Mouse (Mus musculus): Measurements from ENCODE around the gene Cntn4. TPM values are rescaled to one million over a fixed set of nuclear protein-coding genes. Genes with fewer than 3 reads are reported as not detected.

Gene Cntn4
- polyA plus RNA-seq, 1 experiment from 2014 or later, result 0.11 TPM

GRCm38 (mm10) chr6:106431466-106431865 is 754.0 kb downstream of the Cntn4 start:
- 63% methylated on average over 3 of the region's 3 CpGs for WGBS (ENCODE audit: insufficient replicate concordance)
- H3K4me2 ChIP-seq, result no peak overlapping the region
- no peaks in the 10 kb centered on the region for H3K4me1 ChIP-seq
- no peaks in the 10 kb centered on the region for H3K36me3 ChIP-seq
- H3K27me3 ChIP-seq (replicated peaks), result no peaks in the 10 kb centered on the region
- no peak overlapping the region for H3K27ac ChIP-seq
- H3K9ac ChIP-seq, result no peak overlapping the region
- H3K9me3 ChIP-seq (replicated peaks), result no peaks in the 10 kb centered on the region
- no peak overlapping the region for H3K4me3 ChIP-seq
- ATAC-seq, result no peak

- no peaks in the 10 kb centered on the region for H3K9me3 ChIP-seq (replicated peaks)
- H3K36me3 ChIP-seq, result no peaks in the 10 kb centered on the region
- no peak overlapping the region for H3K9ac ChIP-seq
- WGBS (ENCODE audit: insufficient replicate concordance), result 42% methylated on average over 1 of the region's 1 CpGs
- ATAC-seq, result no peak
- H3K4me1 ChIP-seq, result no peaks in the 10 kb centered on the region
- no peaks in the 10 kb centered on the region for H3K27me3 ChIP-seq (replicated peaks)
- no peak overlapping the region for H3K4me2 ChIP-seq
- H3K27ac ChIP-seq, result no peak overlapping the region
- H3K4me3 ChIP-seq, result no peak overlapping the region
Observed at GRCm38 (mm10) chr6:106440786-106441185, 763.3 kb downstream of the Cntn4 start.

GRCm38 (mm10) chr6:106441246-106441645 is 763.8 kb downstream of the Cntn4 start:
- Histone ChIP-seq H3K9ac (no peak overlapping the region), H3K27ac (no peak overlapping the region), H3K4me3 (no peak overlapping the region), H3K27me3 (replicated peaks) (no peaks in the 10 kb centered on the region), H3K36me3 (no peaks in the 10 kb centered on the region), H3K9me3 (replicated peaks) (no peaks in the 10 kb centered on the region), H3K4me1 (no peaks in the 10 kb centered on the region), H3K4me2 (no peak overlapping the region)
- 56% methylated on average over 3 of the region's 3 CpGs for WGBS (ENCODE audit: insufficient replicate concordance)
- no peak for ATAC-seq

GRCm38 (mm10) chr6:106454131-106454838 is 776.8 kb downstream of the Cntn4 start:
- no peak for ATAC-seq
- no peaks in the 10 kb centered on the region for H3K27me3 ChIP-seq (replicated peaks)
- H3K9ac ChIP-seq, result no peak overlapping the region
- no peak overlapping the region for H3K4me2 ChIP-seq
- H3K27ac ChIP-seq, result no peak overlapping the region
- H3K9me3 ChIP-seq (replicated peaks), result no peaks in the 10 kb centered on the region
- 55% methylated on average over 3 of the region's 3 CpGs for WGBS (ENCODE audit: insufficient replicate concordance)
- no peak overlapping the region for H3K4me3 ChIP-seq
- H3K36me3 ChIP-seq, result no peaks in the 10 kb centered on the region
- no peaks in the 10 kb centered on the region for H3K4me1 ChIP-seq

GRCm38 (mm10) chr6:106455616-106456015 is 778.2 kb downstream of the Cntn4 start:
- Histone ChIP-seq H3K36me3 (no peaks in the 10 kb centered on the region), H3K27ac (no peak overlapping the region), H3K27me3 (replicated peaks) (no peaks in the 10 kb centered on the region), H3K4me1 (no peaks in the 10 kb centered on the region), H3K9ac (no peak overlapping the region), H3K9me3 (replicated peaks) (no peaks in the 10 kb centered on the region), H3K4me2 (no peak overlapping the region), H3K4me3 (no peak overlapping the region)
- ATAC-seq, result no peak
- WGBS (ENCODE audit: insufficient replicate concordance), result 74% methylated on average over 3 of the region's 3 CpGs

GRCm38 (mm10) chr6:106458166-106458565 is 780.7 kb downstream of the Cntn4 start:
- WGBS (ENCODE audit: insufficient replicate concordance), result 54% methylated on average over 6 of the region's 6 CpGs
- no peak for ATAC-seq

GRCm38 (mm10) chr6:106462403-106462802 is 784.9 kb downstream of the Cntn4 start:
- Histone ChIP-seq H3K9ac (no peak overlapping the region), H3K4me2 (no peak overlapping the region), H3K36me3 (no peaks in the 10 kb centered on the region), H3K4me3 (no peak overlapping the region), H3K9me3 (replicated peaks) (no peaks in the 10 kb centered on the region), H3K27ac (no peak overlapping the region), H3K4me1 (no peaks in the 10 kb centered on the region), H3K27me3 (replicated peaks) (no peaks in the 10 kb centered on the region)
- no peak for ATAC-seq
- 72% methylated on average over 6 of the region's 6 CpGs for WGBS (ENCODE audit: insufficient replicate concordance)

More at GRCm38 (mm10) chr6:106458166-106458565, 780.7 kb downstream of the Cntn4 start:
- Histone ChIP-seq H3K27me3 (replicated peaks) (no peaks in the 10 kb centered on the region), H3K36me3 (no peaks in the 10 kb centered on the region), H3K9me3 (replicated peaks) (no peaks in the 10 kb centered on the region), H3K4me1 (no peaks in the 10 kb centered on the region), H3K9ac (no peak overlapping the region), H3K27ac (no peak overlapping the region), H3K4me3 (no peak overlapping the region), H3K4me2 (no peak overlapping the region)

- WGBS (ENCODE audit: insufficient replicate concordance), result 74% methylated on average over 2 of the region's 2 CpGs
Observed at GRCm38 (mm10) chr6:106463857-106464256, 786.4 kb downstream of the Cntn4 start.

GRCm38 (mm10) chr6:106465766-106466165 is 788.3 kb downstream of the Cntn4 start:
- 23% methylated on average over 2 of the region's 2 CpGs for WGBS (ENCODE audit: insufficient replicate concordance)
- H3K4me3 ChIP-seq, result no peak overlapping the region
- no peaks in the 10 kb centered on the region for H3K36me3 ChIP-seq
- ATAC-seq, result no peak
- H3K27me3 ChIP-seq (replicated peaks), result no peaks in the 10 kb centered on the region
- H3K27ac ChIP-seq, result no peak overlapping the region
- no peaks in the 10 kb centered on the region for H3K4me1 ChIP-seq
- H3K9ac ChIP-seq, result no peak overlapping the region
- no peak overlapping the region for H3K4me2 ChIP-seq
- no peaks in the 10 kb centered on the region for H3K9me3 ChIP-seq (replicated peaks)

More at GRCm38 (mm10) chr6:106463857-106464256, 786.4 kb downstream of the Cntn4 start:
- Histone ChIP-seq H3K4me2 (no peak overlapping the region), H3K9ac (no peak overlapping the region), H3K4me1 (no peaks in the 10 kb centered on the region), H3K27ac (no peak overlapping the region), H3K27me3 (replicated peaks) (no peaks in the 10 kb centered on the region), H3K36me3 (no peaks in the 10 kb centered on the region), H3K4me3 (no peak overlapping the region), H3K9me3 (replicated peaks) (no peaks in the 10 kb centered on the region)
- no peak for ATAC-seq

GRCm38 (mm10) chr6:106466267-106467029 is 789.0 kb downstream of the Cntn4 start:
- ATAC-seq, result no peak
- H3K4me3 ChIP-seq, result no peak overlapping the region
- no peak overlapping the region for H3K4me2 ChIP-seq
- H3K9ac ChIP-seq, result no peak overlapping the region
- H3K27ac ChIP-seq, result no peak overlapping the region
- no peaks in the 10 kb centered on the region for H3K4me1 ChIP-seq
- no peaks in the 10 kb centered on the region for H3K27me3 ChIP-seq (replicated peaks)
- no peaks in the 10 kb centered on the region for H3K36me3 ChIP-seq
- no peaks in the 10 kb centered on the region for H3K9me3 ChIP-seq (replicated peaks)
- WGBS (ENCODE audit: insufficient replicate concordance), result 60% methylated on average over 5 of the region's 5 CpGs

GRCm38 (mm10) chr6:106471840-106472608 is 794.6 kb downstream of the Cntn4 start:
- no peaks in the 10 kb centered on the region for H3K36me3 ChIP-seq
- H3K4me1 ChIP-seq, result no peaks in the 10 kb centered on the region
- no peak overlapping the region for H3K9ac ChIP-seq
- no peaks in the 10 kb centered on the region for H3K9me3 ChIP-seq (replicated peaks)
- H3K4me2 ChIP-seq, result no peak overlapping the region
- H3K27me3 ChIP-seq (replicated peaks), result no peaks in the 10 kb centered on the region
- 65% methylated on average over 2 of the region's 2 CpGs for WGBS (ENCODE audit: insufficient replicate concordance)
- H3K4me3 ChIP-seq, result no peak overlapping the region
- ATAC-seq, result no peak
- no peak overlapping the region for H3K27ac ChIP-seq

GRCm38 (mm10) chr6:106473871-106474270 is 796.4 kb downstream of the Cntn4 start:
- ATAC-seq, result no peak
- 57% methylated on average over 2 of the region's 2 CpGs for WGBS (ENCODE audit: insufficient replicate concordance)
- Histone ChIP-seq H3K9me3 (replicated peaks) (no peaks in the 10 kb centered on the region), H3K27me3 (replicated peaks) (no peaks in the 10 kb centered on the region), H3K4me1 (no peaks in the 10 kb centered on the region), H3K9ac (no peak overlapping the region), H3K4me3 (no peak overlapping the region), H3K27ac (no peak overlapping the region), H3K4me2 (no peak overlapping the region), H3K36me3 (no peaks in the 10 kb centered on the region)
